23 mouse cellular contexts compared by ENCODE assay signal in the genomic region with DNA sequence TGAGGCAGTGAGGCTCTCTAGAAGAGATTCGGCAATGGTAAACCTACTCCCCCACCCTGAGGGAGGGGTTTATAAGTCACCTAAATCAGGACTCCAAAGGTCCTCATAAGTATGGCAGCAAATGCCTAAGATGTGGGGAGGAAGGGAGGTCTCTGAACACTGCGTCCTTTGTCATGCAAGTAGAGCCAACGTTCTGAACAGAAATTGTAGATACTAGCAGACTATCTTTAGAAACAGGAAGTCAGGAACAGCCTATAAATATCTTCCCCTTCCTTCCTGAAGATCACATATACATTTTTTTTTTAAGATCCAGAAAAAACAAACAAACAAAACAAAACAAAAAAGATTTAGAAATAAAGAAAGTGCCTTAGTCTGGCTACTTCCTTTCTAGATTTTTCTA.
DNase-seq lines count a peak whose midpoint lies in the region; ATAC-seq and TF ChIP-seq lines count a peak whose summit lies in the region.
"Had no signal": no experiment of that assay in that cellular context is flagged by ENCODE, and none has a peak within 500 bp of the region (broad histone marks: within the 10 kb centered on the region; RNA-seq: fewer than 3 reads in every experiment).

No protein-coding gene starts in this region.

- no peak for TF ChIP-seq POLR2A in bone marrow macrophage, adult 2 months (IDR thresholded peaks at IDR 0.05; ENCODE audit: borderline replicate concordance, low read depth, low read length)

- H3K4me2 ChIP-seq in kidney, embryonic 15.5 days: no peak overlapping the region
- no peak overlapping the region for H3K4me2 ChIP-seq in midbrain, embryonic 15.5 days
- H3K4me2 ChIP-seq: forebrain, embryonic 12.5 days; hindbrain, embryonic 15.5 days; intestine, embryonic 15.5 days; liver, embryonic 11.5 days; midbrain, embryonic 12.5 days; neural tube, embryonic 13.5 days had no signal

- H3K9ac ChIP-seq in kidney, embryonic 15.5 days: no peak overlapping the region
- H3K9ac ChIP-seq in midbrain, embryonic 15.5 days: no peak overlapping the region
- H3K9ac ChIP-seq: forebrain, embryonic 12.5 days; hindbrain, embryonic 15.5 days; intestine, embryonic 15.5 days; midbrain, embryonic 12.5 days; neural tube, embryonic 13.5 days had no signal

- TF ChIP-seq CTCF in bone marrow macrophage, adult 2 months (IDR thresholded peaks at IDR 0.05; ENCODE audit: low read depth, low read length): no peak

- 0 out of 2 replicates have a peak overlapping the region, but pooled peaks have one; percentile 27 for H3K27ac ChIP-seq in kidney, embryonic 15.5 days
- H3K27ac ChIP-seq in midbrain, embryonic 10.5 days (replicated peaks): peak overlapping the region; percentile 70
- H3K27ac ChIP-seq in midbrain, embryonic 15.5 days: no peak overlapping the region
- H3K27ac ChIP-seq in bone marrow macrophage, adult 2 months (ENCODE audit: insufficient read depth, low read depth, low read length): peak overlapping the region; percentile 94
- H3K27ac ChIP-seq: forebrain, embryonic 12.5 days; hindbrain, embryonic 15.5 days; intestine, embryonic 15.5 days; layer of hippocampus, adult 2 months; midbrain, embryonic 12.5 days; neural tube, embryonic 13.5 days had no signal

- no peaks in the 10 kb centered on the region for H3K27me3 ChIP-seq in kidney, embryonic 15.5 days
- H3K27me3 ChIP-seq in midbrain, embryonic 10.5 days (ENCODE audit: low read depth, poor library complexity, severe bottlenecking): no peaks in the 10 kb centered on the region
- H3K27me3 ChIP-seq in midbrain, embryonic 15.5 days (replicated peaks): no peaks in the 10 kb centered on the region
- H3K27me3 ChIP-seq in megakaryocyte, embryonic 14.5 days (replicated peaks): peaks cover 15% of the 10 kb centered on the region
- H3K27me3 ChIP-seq: forebrain, embryonic 12.5 days; hindbrain, embryonic 15.5 days; intestine, embryonic 15.5 days; midbrain, embryonic 12.5 days; neural tube, embryonic 13.5 days had no signal

- 38% methylated on average over 3 of the region's 3 CpGs for WGBS in kidney, embryonic 15.5 days
- WGBS in midbrain, embryonic 10.5 days: 79% methylated on average over 3 of the region's 3 CpGs
- whole genome bisulfite sequencing in midbrain, embryonic 15.5 days: 60% methylated on average over 3 of the region's 3 CpGs

- H3K4me3 ChIP-seq in kidney, embryonic 15.5 days (replicated peaks): no peak overlapping the region
- H3K4me3 ChIP-seq in midbrain, embryonic 10.5 days: no peak overlapping the region
- no peak overlapping the region for H3K4me3 ChIP-seq in midbrain, embryonic 15.5 days
- 0 out of 2 replicates have a peak overlapping the region, but pooled peaks have one; percentile 15 for H3K4me3 ChIP-seq in bone marrow macrophage, adult 2 months (ENCODE audit: insufficient read depth, low read length)
- H3K4me3 ChIP-seq in megakaryocyte, embryonic 14.5 days (replicated peaks): peak overlapping the region; percentile 33
- H3K4me3 ChIP-seq: forebrain, embryonic 12.5 days; hindbrain, embryonic 15.5 days; intestine, embryonic 15.5 days; layer of hippocampus, adult 2 months; midbrain, embryonic 12.5 days; neural tube, embryonic 13.5 days had no signal

- no peak for ATAC-seq in kidney, embryonic 15.5 days (replicated peaks; ENCODE audit: low FRiP score)
- ATAC-seq in midbrain, embryonic 15.5 days (replicated peaks): no peak
- ATAC-seq: intestine, embryonic 15.5 days had no signal

- no peaks in the 10 kb centered on the region for H3K9me3 ChIP-seq in kidney, embryonic 15.5 days (replicated peaks)
- H3K9me3 ChIP-seq in midbrain, embryonic 10.5 days (replicated peaks): no peaks in the 10 kb centered on the region
- H3K9me3 ChIP-seq in midbrain, embryonic 15.5 days: no peaks in the 10 kb centered on the region
- H3K9me3 ChIP-seq in megakaryocyte, embryonic 14.5 days: peaks cover 11% of the 10 kb centered on the region
- H3K9me3 ChIP-seq: forebrain, embryonic 12.5 days; hindbrain, embryonic 15.5 days; intestine, embryonic 15.5 days; midbrain, embryonic 12.5 days; neural tube, embryonic 13.5 days had no signal

- no peak for DNase-seq in kidney, postnatal 36 days
- no peak for DNase-seq in midbrain, embryonic 10.5 days (ENCODE audit: low spot score)
- DNase-seq in right cerebral cortex, postnatal 14 days: no peak
- DNase-seq in layer of hippocampus, postnatal 25 days (ENCODE audit: extremely low spot score in 1 of 2, low spot score in 1 of 2): no peak
- DNase-seq: adrenal gland, postnatal 14 days; cerebellum, adult 11-12 months; cerebellum, postnatal 25 days; kidney, postnatal 10 days; left cerebral cortex, postnatal 4 days; lung, adult 2 months; right cerebral cortex, adult 18-20 months; spleen, adult 18-20 months had no signal

- 0 out of 2 replicates have a peak, but pooled peaks cover 10% of the 10 kb centered on the region for H3K4me1 ChIP-seq in kidney, embryonic 15.5 days
- peaks cover 20% of the 10 kb centered on the region for H3K4me1 ChIP-seq in midbrain, embryonic 10.5 days
- no peaks in the 10 kb centered on the region for H3K4me1 ChIP-seq in midbrain, embryonic 15.5 days
- peaks cover 28% of the 10 kb centered on the region for H3K4me1 ChIP-seq in bone marrow macrophage, adult 2 months (ENCODE audit: control insufficient read depth, insufficient read depth, low read length)
- peaks cover 54% of the 10 kb centered on the region for H3K4me1 ChIP-seq in megakaryocyte, embryonic 14.5 days
- H3K4me1 ChIP-seq: hindbrain, embryonic 15.5 days; intestine, embryonic 15.5 days had no signal

- no peaks in the 10 kb centered on the region for H3K36me3 ChIP-seq in kidney, embryonic 15.5 days
- no peaks in the 10 kb centered on the region for H3K36me3 ChIP-seq in midbrain, embryonic 10.5 days
- no peaks in the 10 kb centered on the region for H3K36me3 ChIP-seq in midbrain, embryonic 15.5 days (replicated peaks)
- no peaks in the 10 kb centered on the region for H3K36me3 ChIP-seq in megakaryocyte, embryonic 14.5 days (replicated peaks; ENCODE audit: low read length)
- H3K36me3 ChIP-seq: forebrain, embryonic 12.5 days; hindbrain, embryonic 15.5 days; intestine, embryonic 15.5 days; midbrain, embryonic 12.5 days; neural tube, embryonic 13.5 days had no signal

Comparison
In these comparisons a context has a peak if more than half of its experiments do, and no peak if none do; other contexts are left out.
1. H3K4me3 ChIP-seq: peak in bone marrow macrophage, adult 2 months (single experiment) and megakaryocyte, embryonic 14.5 days (single experiment); none in kidney, embryonic 15.5 days (single experiment), midbrain, embryonic 10.5 days (single experiment) and midbrain, embryonic 15.5 days (single experiment).